Mouse (Mus musculus) frontal cortex, postnatal 14 days (tissue): ENCODE results near the gene Catsper1.

Experiments
- DNase-seq, 2 experiments: peaks; one replicate each; pipeline ENCODE4 v3.0.0; 2022; ENCODE audit warnings: low spot score in 2 of 2

Catsper1 gene

GRCm38 (mm10) chr19:5353609-5354008 is 18.1 kb downstream of the Catsper1 start:
- no peak for DNase-seq

GRCm38 (mm10) chr19:5356080-5356479 is 20.5 kb downstream of the Catsper1 start:
- DNase-seq = no peak

DNA sequence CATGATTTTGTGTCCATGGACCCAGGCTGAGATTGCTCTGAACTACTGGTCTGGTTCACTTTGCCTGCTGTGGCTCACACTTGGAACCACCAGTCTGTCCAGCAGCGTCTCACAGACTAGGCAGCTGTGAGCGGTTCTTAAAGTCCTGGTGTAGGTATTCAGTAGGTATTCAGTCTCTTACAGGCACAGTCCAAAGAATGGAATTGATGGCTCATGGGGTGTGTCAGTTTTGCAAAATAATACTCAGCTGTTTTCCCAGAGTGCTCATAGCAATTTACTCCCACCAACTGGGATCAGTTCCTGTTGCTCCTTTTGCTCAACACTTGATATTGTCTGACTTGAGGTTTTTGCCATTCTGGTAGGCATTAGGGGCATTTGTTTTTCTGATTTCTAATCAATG is 26.6 kb downstream of the Catsper1 start:
- no peak for DNase-seq

- no peak for DNase-seq
Observed at GRCm38 (mm10) chr19:5364124-5364523, 28.6 kb downstream of the Catsper1 start.

- no peak for DNase-seq
Observed at GRCm38 (mm10) chr19:5365751-5366150, 30.2 kb downstream of the Catsper1 start.

DNA sequence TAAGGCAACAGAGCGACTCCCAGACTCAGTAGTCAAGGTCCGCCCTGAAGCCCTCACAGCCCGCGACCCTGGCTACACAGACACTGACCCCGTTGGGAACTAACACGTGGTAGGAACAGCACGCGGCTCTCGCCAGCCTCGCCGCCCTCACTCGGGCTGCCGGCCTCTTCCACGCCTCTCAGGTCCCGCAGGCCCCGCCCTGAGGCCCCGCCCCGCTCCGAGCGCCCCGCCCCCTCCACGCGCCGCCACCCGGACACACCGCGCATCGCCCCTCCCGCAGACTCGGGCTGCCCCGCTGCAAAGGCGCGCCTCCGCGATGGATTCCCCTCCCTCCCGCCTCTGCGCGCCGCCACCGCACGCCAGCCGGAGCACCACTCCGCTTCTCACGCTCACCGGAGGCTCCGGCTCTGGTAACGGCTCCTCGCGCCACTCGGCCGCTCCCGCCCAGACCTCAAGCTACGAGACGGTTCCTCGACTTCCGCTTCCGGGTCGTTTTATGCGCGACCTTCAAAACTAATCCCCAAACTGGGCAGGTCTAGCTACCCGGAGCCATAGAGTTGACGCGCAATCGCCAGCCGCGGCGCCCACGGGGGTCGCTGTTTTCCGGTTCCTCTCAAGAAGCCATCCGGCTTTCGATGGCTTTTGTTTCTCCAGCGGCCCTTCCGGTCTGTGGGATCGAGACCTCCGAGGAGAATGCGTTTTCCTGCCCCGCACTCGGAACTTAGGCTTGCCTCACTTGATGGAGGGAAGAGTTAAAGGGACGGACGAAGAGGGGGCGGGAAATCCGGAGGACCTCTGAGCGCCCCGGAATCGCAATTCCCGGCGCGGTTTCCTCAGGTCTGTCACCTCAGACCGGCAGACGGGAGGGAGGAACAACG is 30.9 kb downstream of the Catsper1 start, which contains the start of gene Eif1ad:
Gene Eif1ad, plus strand, starts transcription at position 567 of the 878 bp plus-strand sequence.
- DNase-seq = peak; percentile 94 to 95

DNA sequence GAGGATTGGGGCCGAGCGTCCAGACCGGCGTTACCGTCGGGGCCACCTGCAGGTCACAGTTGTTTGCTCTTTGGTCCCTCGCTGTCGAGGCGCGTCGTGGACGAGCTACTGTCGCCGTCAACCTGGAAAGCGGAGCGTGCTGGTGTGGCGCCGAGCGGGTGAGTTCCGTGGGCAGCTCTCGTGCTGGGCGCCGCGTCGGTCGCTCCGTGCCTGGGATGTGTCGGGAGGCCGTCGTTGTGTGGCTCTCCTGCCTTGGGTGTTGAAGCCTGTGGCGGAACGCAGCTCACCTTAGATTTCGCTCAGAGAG is 31.5 kb downstream of the Catsper1 start, which contains the start of gene Banf1:
Gene Banf1, minus strand, starts transcription at position 116 of the 307 bp plus-strand sequence.
- DNase-seq = no peak

- DNase-seq = no peak
Observed at GRCm38 (mm10) chr19:5367455-5367854, 31.9 kb downstream of the Catsper1 start.

- DNase-seq = no peak
Observed at GRCm38 (mm10) chr19:5370932-5371331, 35.4 kb downstream of the Catsper1 start.

GRCm38 (mm10) chr19:5372724-5373123 is 37.2 kb downstream of the Catsper1 start:
- DNase-seq = no peak

GRCm38 (mm10) chr19:5374177-5374576 is 38.6 kb downstream of the Catsper1 start:
- DNase-seq = no peak

DNA sequence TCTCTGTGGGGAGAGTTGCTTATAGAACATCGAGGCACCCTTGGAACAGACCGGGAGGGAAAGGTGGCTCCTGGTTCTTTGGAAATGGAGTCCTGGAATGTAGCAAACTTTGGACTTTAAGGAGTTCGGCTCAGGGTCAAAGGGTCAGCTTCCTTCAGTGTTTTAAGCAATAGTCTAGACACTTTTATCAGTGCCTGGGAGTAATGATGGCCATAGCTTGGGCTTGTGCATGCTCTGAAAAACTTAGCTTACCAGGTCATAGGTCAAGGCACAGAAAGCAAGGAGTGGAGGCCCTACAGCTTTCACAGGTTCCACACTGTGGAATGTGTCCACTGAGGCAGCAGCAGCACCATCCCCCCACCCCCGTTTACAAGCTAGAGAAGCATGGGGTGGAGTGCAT is 39.2 kb downstream of the Catsper1 start:
- DNase-seq = no peak

DNA sequence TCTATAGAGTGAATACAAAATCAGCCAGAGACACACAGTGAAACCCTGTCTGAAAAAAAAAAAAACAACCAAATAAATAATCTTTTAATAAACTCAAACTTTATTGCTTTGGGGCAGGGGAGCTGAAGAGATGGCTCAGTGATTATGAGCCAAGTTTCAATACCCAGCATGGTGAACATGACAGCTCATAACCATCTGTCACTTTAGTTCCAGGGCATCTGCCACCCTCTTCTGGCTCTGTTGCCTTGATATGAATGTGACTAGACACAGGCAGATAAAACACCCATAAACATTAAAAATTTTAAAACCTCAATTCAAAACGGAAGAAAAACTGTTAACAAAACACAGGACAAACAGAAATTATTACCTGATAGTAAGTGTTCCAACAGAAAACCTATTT is 41.9 kb downstream of the Catsper1 start:
- DNase-seq = no peak

GRCm38 (mm10) chr19:5383326-5383725 is 47.8 kb downstream of the Catsper1 start:
- no peak for DNase-seq

GRCm38 (mm10) chr19:5384715-5385114 is 49.2 kb downstream of the Catsper1 start:
- no peak for DNase-seq

GRCm38 (mm10) chr19:5388011-5388441 is 52.5 kb downstream of the Catsper1 start:
- DNase-seq = no peak

- peak; percentile 92 for DNase-seq
Observed at GRCm38 (mm10) chr19:5388588-5389242, 53.2 kb downstream of the Catsper1 start, which contains the start of gene Sart1. Sart1 (minus strand) TSS chr19:5388703.

GRCm38 (mm10) chr19:5389647-5390046 is 54.1 kb downstream of the Catsper1 start:
- DNase-seq = no peak

DNA sequence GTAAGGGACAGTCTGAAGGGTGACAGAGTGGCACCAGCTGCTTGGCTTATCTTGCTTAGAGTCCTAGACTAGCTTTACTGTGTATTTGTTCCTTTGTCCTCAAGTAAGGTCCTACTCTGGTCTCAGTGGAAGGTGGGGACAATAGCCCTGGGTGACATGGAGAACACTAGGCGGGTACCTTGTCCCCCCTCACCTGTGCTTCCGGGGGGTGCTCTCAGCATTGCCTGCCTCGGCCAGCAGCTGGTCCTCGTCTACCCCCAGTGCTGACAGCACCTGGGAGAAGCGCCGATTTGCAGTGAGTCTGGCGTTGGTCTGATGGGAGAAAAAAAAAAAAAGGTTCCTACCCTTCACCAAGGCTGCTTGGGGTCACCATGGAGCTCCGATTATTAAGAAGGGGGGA is 54.9 kb downstream of the Catsper1 start:
- DNase-seq = no peak

GRCm38 (mm10) chr19:5392892-5393291 is 57.4 kb downstream of the Catsper1 start:
- no peak for DNase-seq
